Mouse (Mus musculus) gastrocnemius, postnatal 36 days (tissue): Measurements from ENCODE around the gene Armh3. TPM values are rescaled to one million over a fixed set of nuclear protein-coding genes. Genes with fewer than 3 reads are reported as not detected.
A peak's percentile ranks its signal among the peaks of the same experiment; 100 is the strongest.

ENCODE experiments used
- DNase-seq, 2 experiments: peaks; one replicate each; pipeline ENCODE4 v3.0.0; 2022
- intact Hi-C: fragments of 180-260 bp; cut with DNase I; formaldehyde crosslinking; loops from one replicate; pipeline ENCODE4 v1.15.1; 2025
- total RNA-seq, 2 experiments: library from RNA; stranded (reverse); gene quantifications; 2 replicates each; pipeline ENCODE4 v1.2.3; 2021

Gene Armh3
- total RNA-seq, 2 experiments from 2014 or later: 11.1 to 12.6 TPM

- intact Hi-C loops: no loop called here
- no peak for DNase-seq
These were observed 195.6 kb downstream of the Armh3 start for GRCm38 (mm10) chr19:45802702-45803101.

GRCm38 (mm10) chr19:45796879-45797278 lies 201.4 kb downstream of the Armh3 start:
- no peak for DNase-seq
- intact Hi-C loops: no loop called here

- DNase-seq: no peak
- intact Hi-C loops: no loop called here
These were observed 202.2 kb downstream of the Armh3 start for GRCm38 (mm10) chr19:45796061-45796556.

GRCm38 (mm10) chr19:45795406-45795944 lies 202.8 kb downstream of the Armh3 start:
- no peak for DNase-seq
- intact Hi-C loops: no loop called here

- intact Hi-C loops: no loop called here
These were observed 203.6 kb downstream of the Armh3 start for GRCm38 (mm10) chr19:45794718-45795117.

GRCm38 (mm10) chr19:45792404-45792803 lies 205.9 kb downstream of the Armh3 start:
- intact Hi-C loops: no loop called here

More at GRCm38 (mm10) chr19:45794718-45795117, 203.6 kb downstream of the Armh3 start:
- no peak for DNase-seq

GRCm38 (mm10) chr19:45789888-45790874 lies 208.1 kb downstream of the Armh3 start:
- no peak for DNase-seq
- intact Hi-C loops: no loop called here

More at GRCm38 (mm10) chr19:45792404-45792803, 205.9 kb downstream of the Armh3 start:
- no peak for DNase-seq

- no peak for DNase-seq
- intact Hi-C loops: no loop called here
These were observed 208.9 kb downstream of the Armh3 start for GRCm38 (mm10) chr19:45789365-45789764.

- intact Hi-C loops: no loop called here
- DNase-seq: no peak
These were observed 210.0 kb downstream of the Armh3 start for GRCm38 (mm10) chr19:45788337-45788736.

GRCm38 (mm10) chr19:45787450-45787849 lies 210.8 kb downstream of the Armh3 start:
- intact Hi-C loops: no loop called here
- DNase-seq: no peak

- DNase-seq: no peak
- intact Hi-C loops: no loop called here
These were observed 212.8 kb downstream of the Armh3 start for GRCm38 (mm10) chr19:45785470-45785869.

- DNase-seq: no peak
- intact Hi-C loops: no loop called here
These were observed 214.2 kb downstream of the Armh3 start for GRCm38 (mm10) chr19:45783933-45784576.

- DNase-seq: peak; percentile 94 to 97
- intact Hi-C loops: no loop called here
These were observed 214.9 kb downstream of the Armh3 start, which contains the start of gene Mgea5 for GRCm38 (mm10) chr19:45783181-45783932. Mgea5 (minus strand) TSS chr19:45783837.

GRCm38 (mm10) chr19:45782315-45783001 lies 215.8 kb downstream of the Armh3 start:
- DNase-seq: peak; percentile 52 to 55
- intact Hi-C loops: no loop called here

GRCm38 (mm10) chr19:45781676-45782075 lies 216.6 kb downstream of the Armh3 start:
- intact Hi-C loops: no loop called here
- no peak for DNase-seq

GRCm38 (mm10) chr19:45780350-45780915 lies 217.9 kb downstream of the Armh3 start:
- intact Hi-C loops: no loop called here
- no peak for DNase-seq

- intact Hi-C loops: no loop called here
- DNase-seq: no peak
These were observed 222.8 kb downstream of the Armh3 start for GRCm38 (mm10) chr19:45775486-45775885.

- no peak for DNase-seq
- intact Hi-C loops: no loop called here
These were observed 226.8 kb downstream of the Armh3 start for GRCm38 (mm10) chr19:45771501-45771900.
